Mouse (Mus musculus): ENCODE data around the gene Ttc9. TPM values are rescaled to one million over a fixed set of nuclear protein-coding genes. Genes with fewer than 3 reads are reported as not detected.

Gene Ttc9
- polyA plus RNA-seq, 1 experiment from 2014 or later: 2.8 TPM

DNA sequence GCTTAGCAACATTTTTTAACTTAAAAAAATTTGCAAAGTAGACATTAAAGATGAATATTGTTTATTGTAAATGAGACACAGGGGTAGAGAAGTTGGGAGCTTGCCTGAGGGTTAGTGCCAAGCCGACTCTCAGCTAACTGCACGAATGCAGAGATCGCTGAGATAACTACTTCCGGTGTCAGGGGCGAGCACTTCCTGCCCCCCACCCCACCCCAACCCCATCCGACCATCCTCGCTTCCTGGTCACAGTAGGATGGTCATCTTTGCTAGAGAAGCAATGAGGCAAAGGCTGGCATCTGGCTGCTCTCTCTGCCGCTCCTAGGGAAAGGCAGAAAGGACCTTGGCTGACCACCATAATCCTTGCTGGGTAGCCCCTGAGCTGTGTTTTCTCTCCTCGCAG, 32.1 kb downstream of the Ttc9 start:
- Histone ChIP-seq H3K4me3 (no peak overlapping the region), H3K4me1 (no peaks in the 10 kb centered on the region), H3K9ac (no peak overlapping the region), H3K27ac (no peak overlapping the region), H3K4me2 (replicated peaks) (no peak overlapping the region), H3K36me3 (no peaks in the 10 kb centered on the region), H3K27me3 (no peaks in the 10 kb centered on the region), H3K9me3 (no peaks in the 10 kb centered on the region)
- no peak for ATAC-seq (ENCODE audit: insufficient number of reproducible peaks, insufficient read depth, low FRiP score, low TSS enrichment)
- WGBS: 87% methylated on average over 9 of the region's 9 CpGs

DNA sequence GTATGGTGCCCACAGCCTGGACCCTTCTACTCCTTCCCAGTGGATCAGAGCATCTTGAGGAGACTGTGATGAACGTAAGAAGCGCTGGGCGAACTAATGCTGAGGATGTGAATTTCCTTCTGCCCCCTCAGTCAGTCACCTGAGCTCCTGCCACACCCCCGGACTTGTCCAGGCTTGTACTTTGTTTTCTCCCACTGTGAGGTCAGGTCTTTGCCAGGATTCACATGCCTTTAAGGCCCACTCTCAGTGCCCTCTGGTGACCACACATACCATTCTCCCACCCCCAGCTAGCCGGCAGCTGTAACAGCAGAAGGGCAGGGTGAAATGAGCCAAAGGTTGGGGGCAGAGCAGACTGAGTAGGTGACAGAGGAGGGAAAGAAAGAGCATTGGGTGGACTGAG, 32.9 kb downstream of the Ttc9 start:
- H3K4me2 ChIP-seq (replicated peaks): no peak overlapping the region
- H3K36me3 ChIP-seq: no peaks in the 10 kb centered on the region
- no peak overlapping the region for H3K4me3 ChIP-seq
- H3K9ac ChIP-seq: no peak overlapping the region
- no peaks in the 10 kb centered on the region for H3K9me3 ChIP-seq
- no peaks in the 10 kb centered on the region for H3K4me1 ChIP-seq
- H3K27ac ChIP-seq: no peak overlapping the region
- H3K27me3 ChIP-seq: no peaks in the 10 kb centered on the region
- ATAC-seq (ENCODE audit: insufficient number of reproducible peaks, insufficient read depth, low FRiP score, low TSS enrichment): no peak
- WGBS: 62% methylated on average over 5 of the region's 5 CpGs

GRCm38 (mm10) chr12:81668406-81668805, 37.4 kb downstream of the Ttc9 start:
- H3K27ac ChIP-seq: no peak overlapping the region
- no peak for ATAC-seq (ENCODE audit: insufficient number of reproducible peaks, insufficient read depth, low FRiP score, low TSS enrichment)
- no peak overlapping the region for H3K9ac ChIP-seq
- H3K9me3 ChIP-seq: no peaks in the 10 kb centered on the region
- H3K36me3 ChIP-seq: no peaks in the 10 kb centered on the region
- H3K4me2 ChIP-seq (replicated peaks): no peak overlapping the region
- H3K4me3 ChIP-seq: no peak overlapping the region
- no peaks in the 10 kb centered on the region for H3K4me1 ChIP-seq
- H3K27me3 ChIP-seq: no peaks in the 10 kb centered on the region
- WGBS: 76% methylated on average over 9 of the region's 9 CpGs

DNA sequence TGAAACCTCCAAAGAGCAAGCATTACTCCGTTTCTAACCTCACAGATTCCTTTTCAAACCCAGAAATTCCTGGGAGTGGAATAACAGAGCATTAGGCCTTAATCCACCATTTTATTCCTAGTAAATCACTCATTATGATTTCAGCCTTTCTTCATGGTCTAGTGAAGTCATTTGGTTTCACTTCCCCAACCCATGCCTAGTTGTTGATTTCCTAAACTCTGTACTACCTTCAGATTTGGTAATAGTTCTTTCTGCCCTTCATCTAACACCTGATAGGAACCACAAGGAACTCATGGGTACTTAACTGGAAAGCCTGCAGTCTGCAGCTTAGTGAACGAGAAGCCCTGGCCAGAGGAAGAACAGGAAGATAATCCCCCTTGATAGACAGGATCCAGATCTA, 44.5 kb downstream of the Ttc9 start:
- Histone ChIP-seq H3K4me1 (no peaks in the 10 kb centered on the region), H3K9me3 (no peaks in the 10 kb centered on the region), H3K27ac (no peak overlapping the region), H3K36me3 (no peaks in the 10 kb centered on the region), H3K27me3 (no peaks in the 10 kb centered on the region), H3K4me2 (replicated peaks) (no peak overlapping the region), H3K4me3 (no peak overlapping the region), H3K9ac (no peak overlapping the region)
- 39% methylated on average over 2 of the region's 2 CpGs for WGBS
- ATAC-seq (ENCODE audit: insufficient number of reproducible peaks, insufficient read depth, low FRiP score, low TSS enrichment): no peak

- Histone ChIP-seq H3K4me3 (no peak overlapping the region), H3K9me3 (no peaks in the 10 kb centered on the region), H3K4me2 (replicated peaks) (no peak overlapping the region), H3K27me3 (no peaks in the 10 kb centered on the region), H3K36me3 (no peaks in the 10 kb centered on the region), H3K9ac (no peak overlapping the region), H3K27ac (no peak overlapping the region), H3K4me1 (no peaks in the 10 kb centered on the region)
- no peak for ATAC-seq (ENCODE audit: insufficient number of reproducible peaks, insufficient read depth, low FRiP score, low TSS enrichment)
- WGBS: 62% methylated on average over 7 of the region's 7 CpGs
Measured at GRCm38 (mm10) chr12:81679807-81680529, 48.9 kb downstream of the Ttc9 start.

DNA sequence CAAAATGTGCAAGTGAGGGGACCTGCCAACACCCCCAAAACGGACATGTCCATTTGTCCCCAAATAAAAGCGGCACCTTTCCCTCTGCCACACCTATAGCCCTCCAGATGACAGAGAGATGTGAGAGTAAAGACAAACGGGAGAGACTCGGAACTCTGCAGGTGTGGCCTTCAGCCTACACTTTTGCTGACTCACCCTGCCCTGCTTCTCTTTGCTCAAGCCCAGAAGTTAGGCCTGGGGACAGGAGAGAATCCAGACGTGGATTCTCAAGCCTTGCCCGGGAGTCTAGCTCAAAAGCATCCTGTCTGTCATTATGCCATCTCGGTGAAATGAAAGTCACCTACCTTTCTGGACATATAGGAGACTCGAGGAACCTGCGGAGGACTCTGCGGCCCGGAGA, 52.3 kb downstream of the Ttc9 start:
- H3K27ac ChIP-seq: no peak overlapping the region
- no peak overlapping the region for H3K4me2 ChIP-seq (replicated peaks)
- H3K36me3 ChIP-seq: no peaks in the 10 kb centered on the region
- WGBS: 72% methylated on average over 11 of the region's 11 CpGs
- ATAC-seq (ENCODE audit: insufficient number of reproducible peaks, insufficient read depth, low FRiP score, low TSS enrichment): no peak
- H3K9me3 ChIP-seq: no peaks in the 10 kb centered on the region
- H3K4me1 ChIP-seq: no peaks in the 10 kb centered on the region
- no peaks in the 10 kb centered on the region for H3K27me3 ChIP-seq
- H3K4me3 ChIP-seq: no peak overlapping the region
- H3K9ac ChIP-seq: no peak overlapping the region

DNA sequence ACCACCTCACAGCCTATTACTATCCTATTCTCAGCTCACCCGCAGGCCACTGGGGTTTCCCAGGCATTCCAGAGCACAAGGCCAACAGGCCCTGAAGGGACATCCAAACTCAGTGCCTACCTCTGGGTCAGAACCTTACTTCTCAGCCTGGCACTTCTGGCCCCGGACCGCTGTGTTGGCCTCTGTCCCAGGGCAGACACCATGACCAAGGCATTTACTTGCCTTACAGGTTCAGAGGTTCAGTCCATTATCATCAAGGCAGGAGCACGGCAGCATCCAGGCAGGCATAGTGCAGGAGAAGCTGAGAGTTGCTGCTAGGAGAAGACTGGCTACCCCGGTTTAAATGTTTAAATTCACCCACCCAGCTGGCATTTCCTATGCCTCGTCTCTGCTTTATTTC, 53.0 kb downstream of the Ttc9 start:
- Histone ChIP-seq H3K4me1 (no peaks in the 10 kb centered on the region), H3K4me3 (no peak overlapping the region), H3K36me3 (no peaks in the 10 kb centered on the region), H3K27ac (no peak overlapping the region), H3K27me3 (no peaks in the 10 kb centered on the region), H3K9ac (no peak overlapping the region), H3K9me3 (no peaks in the 10 kb centered on the region), H3K4me2 (replicated peaks) (no peak overlapping the region)
- WGBS: 81% methylated on average over 6 of the region's 6 CpGs
- ATAC-seq (ENCODE audit: insufficient number of reproducible peaks, insufficient read depth, low FRiP score, low TSS enrichment): no peak

GRCm38 (mm10) chr12:81685981-81686380, 54.9 kb downstream of the Ttc9 start:
- Histone ChIP-seq H3K27me3 (no peaks in the 10 kb centered on the region), H3K9ac (no peak overlapping the region), H3K4me3 (no peak overlapping the region), H3K36me3 (no peaks in the 10 kb centered on the region), H3K4me2 (replicated peaks) (no peak overlapping the region), H3K4me1 (no peaks in the 10 kb centered on the region), H3K27ac (no peak overlapping the region), H3K9me3 (no peaks in the 10 kb centered on the region)
- WGBS: 36% methylated on average over 3 of the region's 3 CpGs
- ATAC-seq (ENCODE audit: insufficient number of reproducible peaks, insufficient read depth, low FRiP score, low TSS enrichment): no peak

- no peaks in the 10 kb centered on the region for H3K27me3 ChIP-seq
- no peaks in the 10 kb centered on the region for H3K9me3 ChIP-seq
- no peak overlapping the region for H3K4me3 ChIP-seq
- no peak overlapping the region for H3K4me2 ChIP-seq (replicated peaks)
- no peaks in the 10 kb centered on the region for H3K36me3 ChIP-seq
- no peak overlapping the region for H3K9ac ChIP-seq
- 39% methylated on average over 12 of the region's 12 CpGs for WGBS
- no peak for ATAC-seq (ENCODE audit: insufficient number of reproducible peaks, insufficient read depth, low FRiP score, low TSS enrichment)
- no peak overlapping the region for H3K27ac ChIP-seq
- H3K4me1 ChIP-seq: no peaks in the 10 kb centered on the region
Measured at GRCm38 (mm10) chr12:81686406-81687117, 55.5 kb downstream of the Ttc9 start.

DNA sequence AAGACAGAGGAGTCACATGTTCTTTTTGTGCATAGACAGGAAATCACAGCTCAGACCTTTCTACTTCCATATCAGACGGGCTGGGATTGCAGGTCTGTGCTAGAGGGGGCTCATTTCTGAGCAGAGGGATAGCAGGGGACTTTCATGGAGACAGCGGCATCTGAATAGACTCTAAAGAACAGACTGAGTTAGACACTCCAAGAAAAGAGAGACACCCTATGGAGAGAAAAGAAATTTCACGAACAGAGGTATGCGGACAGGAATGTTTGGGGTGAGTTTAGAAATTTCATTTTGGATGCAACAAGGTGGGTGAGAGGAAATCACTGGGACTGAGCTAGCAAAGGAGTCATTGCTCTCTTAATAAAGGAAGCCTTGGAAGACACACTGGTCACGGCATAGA, 56.8 kb downstream of the Ttc9 start:
- ATAC-seq (ENCODE audit: insufficient number of reproducible peaks, insufficient read depth, low FRiP score, low TSS enrichment): no peak
- no peaks in the 10 kb centered on the region for H3K36me3 ChIP-seq

GRCm38 (mm10) chr12:81688537-81688936, 57.5 kb downstream of the Ttc9 start:
- Histone ChIP-seq H3K27ac (no peak overlapping the region), H3K4me2 (replicated peaks) (no peak overlapping the region), H3K4me1 (no peaks in the 10 kb centered on the region), H3K9me3 (no peaks in the 10 kb centered on the region), H3K36me3 (no peaks in the 10 kb centered on the region), H3K27me3 (no peaks in the 10 kb centered on the region), H3K9ac (no peak overlapping the region), H3K4me3 (no peak overlapping the region)
- no peak for ATAC-seq (ENCODE audit: insufficient number of reproducible peaks, insufficient read depth, low FRiP score, low TSS enrichment)
- WGBS: 85% methylated on average over 4 of the region's 4 CpGs

More for the DNA sequence above, 56.8 kb downstream of the Ttc9 start:
- no peak overlapping the region for H3K4me3 ChIP-seq
- no peak overlapping the region for H3K4me2 ChIP-seq (replicated peaks)
- H3K27ac ChIP-seq: no peak overlapping the region
- H3K27me3 ChIP-seq: no peaks in the 10 kb centered on the region
- H3K4me1 ChIP-seq: no peaks in the 10 kb centered on the region
- no peaks in the 10 kb centered on the region for H3K9me3 ChIP-seq
- no peak overlapping the region for H3K9ac ChIP-seq
- 82% methylated on average over 5 of the region's 5 CpGs for WGBS

GRCm38 (mm10) chr12:81689505-81690056, 58.5 kb downstream of the Ttc9 start:
- WGBS: 47% methylated on average over 4 of the region's 4 CpGs

More at GRCm38 (mm10) chr12:81689505-81690056, 58.5 kb downstream of the Ttc9 start:
- peak; percentile 28; the same call in 1 of the 2 replicates for ATAC-seq (ENCODE audit: insufficient number of reproducible peaks, insufficient read depth, low FRiP score, low TSS enrichment)
- no peak overlapping the region for H3K9ac ChIP-seq
- no peaks in the 10 kb centered on the region for H3K36me3 ChIP-seq
- no peak overlapping the region for H3K4me3 ChIP-seq
- H3K4me1 ChIP-seq: no peaks in the 10 kb centered on the region
- no peaks in the 10 kb centered on the region for H3K9me3 ChIP-seq
- no peak overlapping the region for H3K27ac ChIP-seq
- no peak overlapping the region for H3K4me2 ChIP-seq (replicated peaks)
- H3K27me3 ChIP-seq: no peaks in the 10 kb centered on the region

All from embryonic facial prominence, embryonic 12.5 days (tissue).